Mouse (Mus musculus) liver, adult 2 months (tissue): ENCODE measurements at regions not wholly inside any gene's neighbourhood (a gene's known extent, or its start where the extent isn't known, plus 50 kb on each side); places are given as distances from the start of the nearest gene placed in this dataset.

Experiments
- DNase-seq: peaks from one replicate; pipeline ENCODE4 v3.0.0-alpha.2; 2011; ENCODE audit warnings: low read depth, low spot score; ENCODE audit errors: extremely low read depth
- H3K27ac ChIP-seq: fragments of 200-500 bp; replicated peaks from 2 replicates; pipeline ENCODE4 v1.5.1; 2012; ENCODE audit warnings: low read depth, mild to moderate bottlenecking, control low read depth, inconsistent platforms, low read length; ENCODE audit not compliant: insufficient read depth
- H3K27me3 ChIP-seq: fragments of 200-500 bp; 2 replicates; pipeline ENCODE4 v1.6.1; 2012; ENCODE audit warnings: mild to moderate bottlenecking, moderate library complexity, low read length, inconsistent platforms; ENCODE audit not compliant: control insufficient read depth, insufficient read depth
- H3K36me3 ChIP-seq: fragments of 200-500 bp; 2 replicates; pipeline ENCODE4 v1.6.1; 2012; ENCODE audit warnings: low read length, inconsistent platforms; ENCODE audit not compliant: control insufficient read depth, insufficient read depth
- H3K4me1 ChIP-seq: fragments of 200-500 bp; 2 replicates; pipeline ENCODE4 v1.6.1; 2011; ENCODE audit warnings: low read length; ENCODE audit not compliant: control insufficient read depth, insufficient read depth
- H3K4me3 ChIP-seq: fragments of 200-500 bp; 2 replicates; pipeline ENCODE4 v1.5.1; 2011; ENCODE audit warnings: low read depth, mild to moderate bottlenecking, control low read depth, low read length, moderate library complexity; ENCODE audit not compliant: insufficient read depth
- H3K79me2 ChIP-seq: fragments of 200-500 bp; 2 replicates; pipeline ENCODE4 v1.6.1; 2012; ENCODE audit warnings: inconsistent platforms, mild to moderate bottlenecking, low read length, moderate library complexity; ENCODE audit not compliant: control insufficient read depth, insufficient read depth
- H3K9ac ChIP-seq: fragments of 200-500 bp; 2 replicates; pipeline ENCODE4 v1.6.1; 2012; ENCODE audit warnings: low read depth, mild to moderate bottlenecking, control low read depth, inconsistent platforms, low read length
- CTCF ChIP-seq: fragments of 200-500 bp; IDR thresholded peaks from 2 replicates; pipeline ENCODE4 v1.5.1; 2011; ENCODE audit warnings: low read depth, low read length, control low read depth
- POLR2A ChIP-seq: fragments of 200-500 bp; IDR thresholded peaks from 2 replicates; pipeline ENCODE4 v1.6.1; 2011; ENCODE audit warnings: low read length, control low read depth; ENCODE audit not compliant: insufficient read depth; ENCODE audit errors: extremely low read depth
- WGBS: fragments of 180-500 bp; shearing (Covaris S2); methylation state at CpG from one replicate; pipeline ENCODE4 v1.1.7; 2018; 5-methylcytosine and 5-hydroxymethylcytosine counted together

DNA sequence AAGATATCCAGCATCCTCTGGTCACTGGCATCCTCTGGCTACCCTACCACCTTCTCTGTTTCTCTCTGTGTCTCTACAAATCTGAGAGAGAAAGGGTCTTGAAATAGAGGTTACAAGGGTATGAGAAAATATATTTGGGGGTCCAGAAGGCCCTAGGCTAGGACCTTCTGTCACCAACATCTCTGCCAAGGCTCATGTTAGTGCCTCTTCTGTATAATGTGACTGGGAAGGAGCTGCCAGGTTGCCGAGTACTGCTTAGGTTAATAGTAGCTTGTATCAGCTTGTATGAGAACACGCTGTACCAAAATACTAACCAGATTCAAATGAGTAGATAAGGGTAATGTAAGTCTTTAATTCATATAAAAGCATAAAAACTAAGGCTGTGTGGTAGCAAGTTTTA lies 929.0 kb downstream of the Epha4 start:
- 90% methylated on average over 2 of the region's 2 CpGs for WGBS
- no peak overlapping the region for H3K4me3 ChIP-seq
- no peaks in the 10 kb centered on the region for H3K79me2 ChIP-seq
- H3K4me1 ChIP-seq, result no peaks in the 10 kb centered on the region
- TF ChIP-seq POLR2A (no peak), CTCF (no peak)
- no peak overlapping the region for H3K27ac ChIP-seq
- no peak overlapping the region for H3K9ac ChIP-seq
- no peaks in the 10 kb centered on the region for H3K27me3 ChIP-seq
- no peak for DNase-seq
- H3K36me3 ChIP-seq, result no peaks in the 10 kb centered on the region

DNA sequence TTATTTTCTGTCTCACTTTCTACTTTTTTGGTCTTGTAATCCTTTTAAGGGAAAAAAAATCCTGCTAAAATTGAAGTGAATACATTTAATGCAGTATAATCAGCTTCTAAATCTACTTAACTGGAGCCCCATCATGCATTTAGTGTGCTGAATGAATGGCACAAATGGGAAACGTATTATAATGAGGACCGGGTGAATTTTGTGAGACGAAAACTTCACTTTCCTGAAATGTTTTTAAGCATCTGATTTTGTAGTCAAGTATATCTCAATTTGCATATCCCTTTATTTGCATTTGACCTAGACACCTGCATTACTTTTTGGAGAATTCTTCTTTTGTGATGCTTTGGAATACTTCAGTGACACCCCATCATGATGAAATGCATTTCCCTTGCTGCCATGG lies 889.1 kb downstream of the Epha4 start:
- no peaks in the 10 kb centered on the region for H3K36me3 ChIP-seq
- no peak for DNase-seq
- H3K4me1 ChIP-seq, result no peaks in the 10 kb centered on the region
- H3K27me3 ChIP-seq, result no peaks in the 10 kb centered on the region
- 89% methylated on average over 3 of the region's 3 CpGs for WGBS
- no peak overlapping the region for H3K4me3 ChIP-seq
- no peak overlapping the region for H3K9ac ChIP-seq
- no peaks in the 10 kb centered on the region for H3K79me2 ChIP-seq
- no peak overlapping the region for H3K27ac ChIP-seq
- no peak for TF ChIP-seq POLR2A
- TF ChIP-seq CTCF, result no peak

DNA sequence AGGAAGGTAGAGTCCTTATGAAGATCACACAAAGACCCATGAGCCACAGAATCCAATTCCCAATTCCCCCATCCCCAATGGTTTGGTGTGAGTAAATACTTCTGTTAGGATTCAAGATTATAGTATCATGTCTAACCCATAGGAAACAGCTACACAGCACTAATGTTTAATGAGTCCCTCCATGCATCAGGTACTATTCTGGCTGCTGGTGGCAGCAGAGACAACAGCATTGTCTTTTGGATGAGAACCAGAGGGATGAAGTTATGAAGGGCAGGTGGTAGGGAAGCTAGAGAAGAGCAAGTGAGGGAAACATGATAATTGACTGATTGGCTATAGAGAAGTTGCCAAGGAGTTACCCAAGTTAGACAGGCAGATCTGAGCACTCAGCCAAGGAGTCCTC lies 885.0 kb downstream of the Epha4 start:
- Histone ChIP-seq H3K27ac (no peak overlapping the region), H3K27me3 (no peaks in the 10 kb centered on the region), H3K4me3 (no peak overlapping the region), H3K9ac (no peak overlapping the region), H3K79me2 (no peaks in the 10 kb centered on the region), H3K36me3 (no peaks in the 10 kb centered on the region), H3K4me1 (no peaks in the 10 kb centered on the region)
- TF ChIP-seq CTCF (no peak), POLR2A (no peak)
- DNase-seq, result no peak

DNA sequence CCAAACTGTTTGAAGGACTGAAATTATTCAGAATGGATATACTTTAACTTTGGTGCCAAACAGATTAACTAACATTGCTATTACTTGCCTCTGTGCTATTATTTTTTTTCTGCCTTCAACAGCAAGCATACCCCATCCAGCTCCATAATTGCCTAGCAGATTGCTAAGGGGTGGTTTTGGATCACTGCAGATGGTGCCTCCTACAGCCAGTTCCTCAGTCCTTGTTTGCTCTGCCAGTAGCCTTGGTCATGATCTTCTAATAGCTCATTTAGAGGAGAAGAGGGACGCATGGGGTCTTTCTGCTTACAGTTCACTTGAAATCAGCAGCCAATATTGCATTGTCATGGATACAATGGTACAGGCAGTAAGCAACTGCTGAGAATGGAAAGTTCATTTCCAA lies 880.8 kb downstream of the Epha4 start:
- Histone ChIP-seq H3K9ac (no peak overlapping the region), H3K4me1 (no peaks in the 10 kb centered on the region)

DNA sequence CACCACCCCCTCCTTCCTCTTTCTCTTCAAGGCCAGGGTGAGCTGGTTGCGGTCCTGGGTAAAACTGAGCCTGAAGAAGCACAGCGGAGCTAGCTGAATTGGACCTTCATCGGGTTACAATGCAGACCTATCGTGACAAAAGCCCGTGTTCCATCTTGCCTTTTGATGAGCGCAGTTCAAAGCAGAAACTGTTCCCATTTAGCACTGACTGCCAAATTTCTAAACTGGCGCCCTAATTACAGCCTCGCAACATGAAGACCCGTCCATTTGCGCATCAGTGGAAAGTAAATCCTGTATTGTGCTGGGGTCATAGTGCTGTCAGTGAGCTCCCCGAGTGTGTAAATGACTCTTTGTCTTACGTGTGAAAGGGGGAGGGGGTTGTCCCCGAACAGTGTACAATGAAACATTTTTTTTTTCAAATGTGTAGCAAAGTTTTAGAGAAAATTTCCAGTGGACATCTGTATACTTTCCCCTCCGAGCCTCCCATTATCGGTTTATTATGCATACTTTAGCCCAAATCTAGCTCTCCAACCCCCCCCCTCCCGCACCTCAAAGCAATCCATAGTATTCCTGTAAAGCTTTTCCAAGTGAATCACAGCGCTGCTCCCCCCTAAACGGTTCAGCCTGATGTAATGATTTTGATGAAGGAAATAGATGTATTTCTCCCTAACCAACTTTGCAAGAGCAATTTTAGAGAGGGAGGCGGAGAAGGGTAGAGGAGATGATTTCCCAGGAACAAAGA lies 877.4 kb downstream of the Epha4 start:
- Histone ChIP-seq H3K9ac (no peak overlapping the region), H3K27ac (no peak overlapping the region), H3K27me3 (no peaks in the 10 kb centered on the region), H3K79me2 (no peaks in the 10 kb centered on the region), H3K36me3 (no peaks in the 10 kb centered on the region), H3K4me1 (no peaks in the 10 kb centered on the region), H3K4me3 (no peak overlapping the region)
- 91% methylated on average over 19 of the region's 19 CpGs for WGBS
- DNase-seq, result no peak
- no peak for TF ChIP-seq POLR2A
- TF ChIP-seq CTCF, result no peak

More for the DNA sequence above, 880.8 kb downstream of the Epha4 start:
- 83% methylated on average over 1 of the region's 1 CpGs for WGBS
- no peaks in the 10 kb centered on the region for H3K27me3 ChIP-seq
- no peak for TF ChIP-seq POLR2A
- no peak for TF ChIP-seq CTCF
- no peak overlapping the region for H3K27ac ChIP-seq
- H3K79me2 ChIP-seq, result no peaks in the 10 kb centered on the region
- no peak overlapping the region for H3K4me3 ChIP-seq
- H3K36me3 ChIP-seq, result no peaks in the 10 kb centered on the region
- DNase-seq, result no peak

DNA sequence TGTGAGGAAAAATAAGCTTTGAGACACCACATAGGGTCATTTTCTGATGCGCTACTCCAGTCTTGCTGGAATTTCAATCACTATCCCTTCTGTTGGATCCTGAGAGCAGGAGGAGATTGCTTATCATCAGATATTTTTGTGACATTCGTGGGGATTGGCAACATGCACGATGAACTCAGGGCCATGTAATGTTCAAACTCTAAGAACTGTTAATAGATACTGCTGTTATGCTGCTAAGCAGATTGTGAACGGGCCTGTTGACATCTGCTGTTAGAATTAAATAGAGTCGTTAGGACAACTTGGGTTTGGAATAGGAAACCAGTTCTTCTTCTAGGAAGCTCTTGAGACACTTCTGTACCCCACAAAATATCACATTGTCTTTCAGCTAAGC lies 876.9 kb downstream of the Epha4 start:
- Histone ChIP-seq H3K27me3 (no peaks in the 10 kb centered on the region), H3K79me2 (no peaks in the 10 kb centered on the region), H3K36me3 (no peaks in the 10 kb centered on the region), H3K9ac (no peak overlapping the region), H3K27ac (no peak overlapping the region), H3K4me3 (no peak overlapping the region), H3K4me1 (no peaks in the 10 kb centered on the region)
- no peak for DNase-seq
- 81% methylated on average over 5 of the region's 5 CpGs for WGBS
- TF ChIP-seq CTCF (no peak), POLR2A (no peak)
